Mouse (Mus musculus): ENCODE data around the gene Zfp747. TPM values are rescaled to one million over a fixed set of nuclear protein-coding genes. Genes with fewer than 3 reads are reported as not detected.
"Not testable (repeated sequence)": the region's sequence is repeated elsewhere in the genome, so short reads cannot be mapped to it uniquely, and the experiment has no call there.

Gene Zfp747
- total RNA-seq, 1 experiment from 2014 or later: 12.0 TPM

DNA sequence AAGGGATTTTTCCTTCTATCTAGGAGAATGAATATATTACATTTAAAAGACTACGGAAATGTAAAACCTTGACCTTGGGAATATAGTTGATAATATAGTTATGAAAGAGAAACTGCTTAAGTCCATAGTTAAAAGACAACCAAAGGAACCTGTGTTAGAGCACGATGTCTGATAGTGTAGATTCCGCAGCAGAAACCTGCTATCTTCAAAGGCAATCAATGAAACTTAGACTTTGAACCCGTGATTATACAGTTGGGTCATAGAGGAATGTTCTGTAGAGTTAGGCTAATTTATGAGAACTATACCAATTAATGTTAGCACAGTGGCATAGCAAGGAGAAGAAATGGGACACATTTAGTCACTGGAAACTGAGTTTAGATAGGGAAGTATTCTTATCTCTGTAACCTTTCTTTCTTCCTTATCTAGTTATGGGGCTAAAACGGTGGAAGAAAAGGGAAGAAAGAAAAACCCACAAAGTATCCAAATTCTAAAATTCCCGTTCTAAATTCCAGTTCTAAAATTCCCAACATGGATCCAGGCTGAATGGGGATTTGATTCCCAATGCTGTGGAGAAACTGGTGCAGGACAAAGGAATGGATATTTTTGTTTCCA lies 2.6 kb upstream of the Zfp747 start:
- ATAC-seq (replicated peaks; ENCODE audit: low read depth, poor library complexity, severe bottlenecking): no peak

DNA sequence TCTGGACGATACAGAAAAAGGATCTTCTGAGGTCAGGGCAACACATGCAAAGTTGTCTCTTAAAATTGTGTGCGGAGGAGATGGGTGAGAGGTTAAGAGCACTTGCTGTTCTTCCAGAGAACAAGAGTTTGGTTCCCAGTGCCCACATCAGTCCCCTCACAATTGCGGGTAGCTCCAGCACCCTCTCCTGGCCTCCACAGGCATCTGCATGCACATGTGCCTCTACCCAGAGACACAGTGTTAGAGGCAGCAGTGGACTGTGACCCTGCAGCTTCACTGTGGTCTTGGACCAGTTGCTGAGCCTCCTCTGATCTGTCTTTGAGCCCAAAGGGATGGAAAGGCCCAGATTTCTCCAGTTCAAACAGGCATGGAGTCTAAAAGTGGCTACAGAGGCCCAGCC lies 4.0 kb downstream of the Zfp747 start:
- not testable (repeated sequence) for ATAC-seq (replicated peaks; ENCODE audit: low read depth, poor library complexity, severe bottlenecking)

- no peak for ATAC-seq (replicated peaks; ENCODE audit: low read depth, poor library complexity, severe bottlenecking)
These were observed 4.6 kb downstream of the Zfp747 start for GRCm38 (mm10) chr7:127371213-127371612.

DNA sequence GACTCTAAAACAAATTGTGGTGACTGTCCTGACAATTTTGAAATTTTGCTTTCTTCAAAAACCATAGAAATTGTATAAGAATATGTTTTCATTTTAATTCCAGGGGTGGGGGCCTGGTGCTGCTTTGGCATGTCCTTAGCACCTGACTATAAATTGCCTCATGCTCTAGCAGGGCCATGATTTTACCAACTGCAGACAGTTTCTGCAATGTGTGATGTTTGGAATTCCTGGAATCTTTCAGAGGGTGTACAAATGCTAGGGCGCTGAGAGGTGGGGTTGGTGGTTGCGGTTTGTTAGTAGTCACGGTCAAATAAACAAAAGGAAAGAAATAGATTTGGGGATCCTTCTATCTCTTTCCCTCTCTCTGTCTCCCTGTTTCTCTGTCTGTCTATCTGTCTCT lies 9.6 kb downstream of the Zfp747 start:
- ATAC-seq (replicated peaks; ENCODE audit: low read depth, poor library complexity, severe bottlenecking): no peak

- ATAC-seq (replicated peaks; ENCODE audit: low read depth, poor library complexity, severe bottlenecking): no peak
These were observed 11.7 kb downstream of the Zfp747 start for GRCm38 (mm10) chr7:127364166-127364565.

DNA sequence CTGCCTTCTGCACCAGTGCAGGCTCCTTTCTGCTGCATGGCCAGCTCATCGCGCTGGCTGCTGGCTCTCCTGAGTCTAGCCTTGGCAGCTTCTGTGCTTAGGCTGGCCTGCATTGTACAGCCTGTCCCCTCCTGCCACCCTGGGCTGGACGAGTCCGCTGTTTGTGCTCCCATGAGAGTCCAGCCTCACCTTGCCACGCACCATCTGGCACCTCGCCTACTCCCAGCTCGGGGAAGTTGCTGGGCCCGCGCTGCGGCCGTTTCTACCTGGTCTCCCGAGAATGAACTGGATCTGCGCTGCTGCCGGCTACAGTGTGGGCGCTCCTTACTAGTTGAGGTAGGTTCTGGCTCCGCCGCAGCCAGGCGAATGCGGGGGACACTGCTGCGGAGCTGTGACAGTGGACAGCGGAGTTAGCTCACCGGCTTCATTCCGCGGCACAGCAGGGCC lies 12.4 kb downstream of the Zfp747 start:
- no peak; the same call in 1 of the 2 replicates for ATAC-seq (replicated peaks; ENCODE audit: low read depth, poor library complexity, severe bottlenecking)

DNA sequence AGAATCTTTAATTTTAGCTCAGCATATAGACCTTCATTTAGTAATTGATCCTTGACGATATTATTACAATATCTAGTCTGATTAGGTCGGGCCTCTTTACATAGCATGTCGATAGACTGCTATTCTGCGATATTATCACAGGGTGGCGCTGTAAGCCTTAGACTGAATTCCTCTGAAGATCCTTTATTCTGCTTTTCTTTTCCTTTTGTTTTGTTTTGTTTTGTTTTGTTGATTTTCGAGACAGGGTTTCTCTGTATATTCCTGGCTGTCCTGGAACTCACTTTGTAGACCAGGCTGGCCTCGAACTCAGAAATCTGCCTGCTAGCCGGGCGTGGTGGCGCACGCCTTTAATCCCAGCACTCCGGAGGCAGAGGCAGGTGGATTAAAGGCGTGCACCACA lies 13.4 kb downstream of the Zfp747 start:
- ATAC-seq (replicated peaks; ENCODE audit: low read depth, poor library complexity, severe bottlenecking): peak; percentile 79

DNA sequence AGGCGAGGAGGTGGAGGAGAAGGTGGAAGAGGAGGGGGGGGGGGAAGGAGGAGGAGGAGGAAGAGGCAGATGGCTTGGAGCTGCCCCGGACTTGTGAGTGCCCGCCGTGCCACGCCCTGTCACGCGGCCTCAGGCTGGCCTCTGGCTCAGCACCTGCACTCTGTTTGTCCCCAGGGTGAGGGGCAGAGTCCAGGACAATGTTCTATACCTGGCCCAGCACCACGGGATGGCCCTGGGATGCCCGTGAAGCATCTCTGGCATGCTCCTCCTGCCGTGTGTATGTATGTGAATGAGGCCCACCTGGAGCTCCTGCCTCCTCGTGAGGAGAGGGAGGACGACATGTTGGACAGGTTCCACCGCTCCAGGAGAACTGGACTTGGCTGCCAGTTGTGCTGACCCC lies 14.4 kb downstream of the Zfp747 start:
- ATAC-seq (replicated peaks; ENCODE audit: low read depth, poor library complexity, severe bottlenecking): no peak

GRCm38 (mm10) chr7:127360265-127360664 lies 15.6 kb downstream of the Zfp747 start:
- no peak for ATAC-seq (replicated peaks; ENCODE audit: low read depth, poor library complexity, severe bottlenecking)

GRCm38 (mm10) chr7:127358472-127358871 lies 17.4 kb downstream of the Zfp747 start:
- ATAC-seq (replicated peaks; ENCODE audit: low read depth, poor library complexity, severe bottlenecking): no peak

DNA sequence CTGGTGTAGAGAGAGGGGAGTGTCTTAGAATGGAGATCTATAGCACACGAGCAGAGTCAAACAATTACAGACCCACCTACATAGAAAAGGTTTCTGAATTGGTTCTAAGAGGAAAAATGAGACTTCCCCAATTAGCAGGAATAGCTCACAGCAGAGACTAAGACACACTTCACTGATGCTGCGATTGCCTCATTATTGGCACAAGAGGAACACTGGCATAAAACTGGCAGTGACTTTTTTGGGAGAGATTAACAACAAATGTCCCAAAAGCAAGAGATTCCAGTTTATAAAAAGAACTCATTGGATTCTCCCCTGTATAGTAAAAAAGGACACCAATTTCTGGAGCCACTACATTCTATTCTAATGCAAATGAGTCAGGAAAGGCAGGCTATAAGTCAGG lies 18.0 kb downstream of the Zfp747 start:
- ATAC-seq (replicated peaks; ENCODE audit: low read depth, poor library complexity, severe bottlenecking): no peak

DNA sequence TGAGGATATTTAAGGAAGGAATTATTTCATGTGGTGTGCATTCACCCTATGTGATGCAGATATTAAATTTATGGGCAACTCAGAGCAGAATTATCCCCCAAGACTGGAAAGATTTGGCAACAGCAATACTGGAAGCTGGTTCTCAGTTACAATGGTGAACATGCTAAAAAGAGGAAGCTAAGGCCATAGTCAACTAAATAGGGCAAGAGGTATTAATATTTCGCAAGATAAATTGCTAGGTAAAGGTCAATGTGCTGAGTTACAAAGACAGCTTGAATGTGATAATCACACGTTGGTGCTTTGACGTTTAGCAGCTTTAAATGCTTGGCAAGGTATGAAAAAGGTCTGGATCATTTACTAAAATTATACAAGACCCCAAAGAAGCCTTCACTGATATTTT lies 20.1 kb downstream of the Zfp747 start:
- 0 out of 2 replicates have a peak, but pooled peaks have one; percentile 22 for ATAC-seq (replicated peaks; ENCODE audit: low read depth, poor library complexity, severe bottlenecking)

DNA sequence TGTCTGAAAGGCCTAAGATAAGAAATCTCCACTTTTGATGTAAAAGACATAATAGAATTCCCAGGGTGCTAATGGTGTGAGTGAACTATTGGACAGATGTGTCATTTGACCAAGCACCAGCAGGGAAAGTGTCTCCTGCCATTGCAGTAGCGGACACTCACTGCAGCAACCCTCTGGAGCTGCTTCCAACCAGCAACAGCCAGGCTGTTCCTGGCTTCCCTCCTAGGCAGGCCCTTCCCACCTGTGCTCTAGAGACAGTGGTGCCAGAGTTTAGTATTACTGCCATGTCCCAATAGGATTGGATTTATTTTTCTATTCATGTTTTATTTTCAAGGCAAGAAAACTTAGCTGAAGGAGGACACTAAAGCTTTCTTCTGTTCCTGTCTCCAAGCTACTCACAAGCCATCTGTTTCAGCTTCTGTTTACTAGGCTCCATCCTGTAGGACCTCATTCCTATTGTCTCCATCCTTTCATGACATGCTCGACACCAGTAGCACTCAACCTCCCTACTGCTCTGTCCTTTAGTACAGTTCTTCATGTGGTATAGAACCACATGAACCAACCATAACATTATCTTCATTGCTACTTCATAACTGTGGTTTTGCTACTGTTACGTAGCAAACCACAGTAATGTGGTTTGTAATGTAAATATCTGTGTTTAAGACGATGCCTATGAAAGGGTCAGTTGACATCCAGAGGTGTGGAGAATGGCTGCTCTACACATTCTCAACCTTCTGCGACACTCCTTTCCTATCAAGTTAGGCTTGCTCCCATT lies 24.4 kb downstream of the Zfp747 start:
- ATAC-seq (replicated peaks; ENCODE audit: low read depth, poor library complexity, severe bottlenecking): peak; percentile 54

GRCm38 (mm10) chr7:127346676-127347075 lies 29.2 kb downstream of the Zfp747 start:
- no peak for ATAC-seq (replicated peaks; ENCODE audit: low read depth, poor library complexity, severe bottlenecking)

DNA sequence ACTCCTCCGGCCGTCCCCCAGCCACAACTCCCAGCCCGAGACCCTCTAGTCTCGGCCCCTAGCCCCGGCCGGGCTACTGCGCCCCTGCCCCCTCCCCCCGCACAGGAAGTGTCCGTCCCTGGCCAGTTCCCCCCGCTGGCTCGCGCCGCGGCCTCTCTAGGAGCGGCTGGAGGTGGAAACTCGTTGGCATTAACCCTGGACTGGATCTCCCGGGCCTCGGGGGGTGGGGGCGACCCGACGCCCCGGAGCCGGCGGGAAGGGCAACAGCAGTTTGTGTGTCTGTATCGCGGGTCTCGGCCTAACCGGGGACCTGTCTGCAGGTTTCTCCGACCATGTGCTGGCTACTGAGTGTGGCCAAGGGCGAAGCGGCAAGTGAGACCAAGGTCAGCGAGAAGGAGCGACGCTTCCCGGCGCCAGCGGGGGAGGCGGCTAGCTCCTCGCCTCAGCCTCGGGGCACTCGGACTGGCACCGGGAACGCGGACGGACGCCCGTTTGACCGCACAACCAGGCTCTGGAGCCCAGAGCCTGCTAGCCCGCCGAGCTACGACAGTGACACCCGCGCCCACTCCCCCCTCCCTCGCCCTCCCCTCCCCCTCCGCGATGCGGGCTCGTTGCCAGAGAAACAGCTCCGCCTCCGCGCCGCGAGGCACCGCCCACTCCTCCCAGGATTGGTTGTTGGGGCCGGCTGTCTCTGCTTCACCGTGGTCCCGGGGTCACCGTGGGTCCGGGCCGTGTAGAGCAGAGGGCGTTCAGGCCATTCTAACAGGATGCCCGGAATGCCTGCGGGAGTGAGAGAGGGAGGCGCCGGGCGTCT lies 30.1 kb downstream of the Zfp747 start, which contains the start of gene Zfp768:
Zfp768 (minus strand) TSS at position 78 of the 814 bp plus-strand sequence.
- peak; percentile 89 for ATAC-seq (replicated peaks; ENCODE audit: low read depth, poor library complexity, severe bottlenecking)

GRCm38 (mm10) chr7:127345092-127345491 lies 30.8 kb downstream of the Zfp747 start:
- no peak for ATAC-seq (replicated peaks; ENCODE audit: low read depth, poor library complexity, severe bottlenecking)

GRCm38 (mm10) chr7:127344371-127344770 lies 31.5 kb downstream of the Zfp747 start:
- ATAC-seq (replicated peaks; ENCODE audit: low read depth, poor library complexity, severe bottlenecking): no peak

DNA sequence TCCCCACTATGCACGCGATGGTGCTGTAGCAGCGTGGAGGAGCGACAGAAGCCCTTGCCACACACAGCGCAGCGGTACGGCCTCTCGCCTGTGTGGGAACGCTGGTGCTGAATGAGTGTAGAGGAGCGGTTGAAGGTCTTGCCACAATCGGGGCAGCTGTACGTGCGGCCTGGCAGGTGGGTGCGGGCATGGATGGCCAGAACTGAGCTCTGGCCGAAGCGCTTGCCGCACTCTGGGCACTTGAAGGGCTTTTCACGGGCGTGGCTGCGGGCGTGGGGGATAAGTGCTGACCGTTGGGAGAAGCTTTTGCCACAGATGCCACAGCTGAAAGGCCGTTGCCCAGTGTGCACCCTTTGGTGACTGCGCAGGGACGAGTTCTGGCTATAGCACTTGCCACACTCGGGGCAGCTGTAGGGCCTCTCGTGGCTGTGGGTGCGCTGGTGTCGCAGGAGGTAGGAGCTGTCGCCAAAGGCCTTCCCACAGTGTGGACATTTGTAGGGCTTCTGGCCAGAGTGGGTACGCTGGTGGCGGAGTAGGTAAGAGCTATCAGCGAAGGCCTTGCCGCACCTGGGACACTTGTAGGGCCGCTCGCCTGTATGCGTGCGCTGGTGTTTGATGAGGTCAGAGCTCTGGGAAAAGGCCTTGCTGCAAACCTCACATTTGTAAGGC lies 32.4 kb downstream of the Zfp747 start:
- no peak for ATAC-seq (replicated peaks; ENCODE audit: low read depth, poor library complexity, severe bottlenecking)

DNA sequence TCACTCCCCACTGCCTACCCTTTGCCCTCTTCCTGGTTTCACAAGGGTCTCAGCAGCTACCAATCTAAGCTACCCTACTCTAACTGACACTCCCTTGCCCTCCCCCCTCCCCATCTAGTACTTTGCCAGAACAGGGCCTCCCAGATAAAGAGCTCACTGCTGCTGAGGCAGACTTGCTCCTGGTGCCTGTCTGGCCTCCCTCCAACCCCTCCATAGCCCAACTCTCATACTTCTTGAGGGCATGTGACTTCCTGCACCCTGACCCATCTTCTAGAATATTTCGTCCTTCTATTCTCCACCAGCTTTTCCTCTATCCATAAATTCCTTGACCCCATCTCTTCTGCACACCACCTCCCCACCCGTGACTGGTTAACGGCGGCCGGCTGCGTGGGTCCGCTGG lies 33.0 kb downstream of the Zfp747 start:
- no peak for ATAC-seq (replicated peaks; ENCODE audit: low read depth, poor library complexity, severe bottlenecking)

GRCm38 (mm10) chr7:127342332-127342731 lies 33.5 kb downstream of the Zfp747 start:
- 0 out of 2 replicates have a peak, but pooled peaks have one; percentile 16 for ATAC-seq (replicated peaks; ENCODE audit: low read depth, poor library complexity, severe bottlenecking)
